Mouse (Mus musculus) megakaryocyte, adult 5-6 weeks (primary cell): ENCODE results near the gene Naa60. TPM values are rescaled to one million over a fixed set of nuclear protein-coding genes. Genes with fewer than 3 reads are reported as not detected.

Experiments used
- total RNA-seq, 2 experiments: library from RNA; stranded (forward) in 1 of 2; stranded (reverse) in 1 of 2; fragments of 153-499, 151-499 nt in 1 of 2; fragments of 221-1000, 200-1000 nt in 1 of 2; gene quantifications; 2 replicates each; pipeline versions ENCODE4 v1.2.3 to v1.2.4; 2015 to 2017

The Naa60 gene
- total RNA-seq, 2 experiments from 2014 or later, result 61.0 to 163 TPM

Other genes with a start within 250 kb of the Naa60 start
- gene Mefv, start 154.3 kb upstream of the Naa60 start, total RNA-seq (2015), result 27.5 and 28.6 TPM in 2 replicates
- gene Mefv, start 154.3 kb upstream of the Naa60 start, total RNA-seq (2017), result 79.8 and 84.7 TPM in 2 replicates
- 29.0 and 29.7 TPM in 2 replicates for gene Zfp263, start 128.3 kb upstream of the Naa60 start, total RNA-seq (2015)
- 35.1 and 40.4 TPM in 2 replicates for gene Zfp263, start 128.3 kb upstream of the Naa60 start, total RNA-seq (2017)
- gene Olfr15, start 41.5 kb upstream of the Naa60 start, total RNA-seq (2015), result not detected in 2 replicates
- gene Olfr15, start 41.5 kb upstream of the Naa60 start, total RNA-seq (2017), result not detected in 2 replicates
- gene Zfp174, start 25.1 kb upstream of the Naa60 start, total RNA-seq (2015), result 0.21 and 0.74 TPM in 2 replicates
- 0.20 and 0.22 TPM in 2 replicates for gene Zfp174, start 25.1 kb upstream of the Naa60 start, total RNA-seq (2017)
- gene Zfp597, start 12.2 kb downstream of the Naa60 start, total RNA-seq (2015), result 9.9 and 11.0 TPM in 2 replicates
- 20.8 and 22.5 TPM in 2 replicates for gene Zfp597, start 12.2 kb downstream of the Naa60 start, total RNA-seq (2017)
- not detected in 2 replicates for gene Gm20695, start 12.3 kb downstream of the Naa60 start, total RNA-seq (2015)
- gene Gm20695, start 12.3 kb downstream of the Naa60 start, total RNA-seq (2017), result 0.98 and 1.3 TPM in 2 replicates
- 1.2 and 5.9 TPM in 2 replicates for gene 1700037C18Rik, start 36.3 kb downstream of the Naa60 start, total RNA-seq (2015)
- gene 1700037C18Rik, start 36.3 kb downstream of the Naa60 start, total RNA-seq (2017), result 0.85 and 3.2 TPM in 2 replicates
- 12.4 and 17.8 TPM in 2 replicates for gene Cluap1, start 36.4 kb downstream of the Naa60 start, total RNA-seq (2015)
- gene Cluap1, start 36.4 kb downstream of the Naa60 start, total RNA-seq (2017), result 15.9 and 18.2 TPM in 2 replicates
- gene Nlrc3, start 104.3 kb downstream of the Naa60 start, total RNA-seq (2015), result 0.98 and 1.0 TPM in 2 replicates
- 0.51 and 1.1 TPM in 2 replicates for gene Nlrc3, start 104.3 kb downstream of the Naa60 start, total RNA-seq (2017)
- gene Slx4, start 131.4 kb downstream of the Naa60 start, total RNA-seq (2015), result 18.7 and 23.5 TPM in 2 replicates
- 19.2 and 34.6 TPM in 2 replicates for gene Slx4, start 131.4 kb downstream of the Naa60 start, total RNA-seq (2017)
- not detected in 2 replicates for gene Dnase1, start 164.6 kb downstream of the Naa60 start, total RNA-seq (2015)
- 0.18 TPM in 1 of 2 replicates, not detected in the other for gene Dnase1, start 164.6 kb downstream of the Naa60 start, total RNA-seq (2017)
- 25.5 and 30.1 TPM in 2 replicates for gene Trap1, start 205.5 kb downstream of the Naa60 start, total RNA-seq (2015)
- gene Trap1, start 205.5 kb downstream of the Naa60 start, total RNA-seq (2017), result 50.7 and 53.7 TPM in 2 replicates